ENCODE assay signal across 8 mouse cellular contexts in the genomic region with DNA sequence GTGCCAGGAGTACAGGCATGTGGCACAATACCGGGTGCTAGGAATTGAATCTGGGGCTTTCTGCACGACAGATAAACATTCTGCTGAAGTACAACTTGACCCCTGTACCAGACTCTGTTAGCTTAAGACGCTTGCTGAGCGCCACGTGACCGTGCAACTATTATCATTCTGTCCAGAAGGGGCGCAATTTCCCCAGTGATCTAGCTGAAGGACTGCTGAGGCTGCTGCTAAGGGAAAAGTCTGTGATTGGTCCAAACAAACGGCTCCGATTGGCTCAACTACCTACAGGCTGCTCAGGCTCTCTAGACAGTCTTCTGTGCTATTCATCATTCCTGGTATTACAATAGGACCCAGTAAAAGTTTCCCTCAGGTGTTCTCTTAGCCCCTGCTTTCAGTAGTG. TPM values are rescaled to one million over a fixed set of nuclear protein-coding genes. Genes with fewer than 3 reads are reported as not detected.
DNase-seq lines count a peak whose midpoint lies in the region; ATAC-seq and TF ChIP-seq lines count a peak whose summit lies in the region.

No protein-coding gene starts in this region.

- no peaks in the 10 kb centered on the region for H3K27me3 ChIP-seq in hindbrain, postnatal 0 days (ENCODE audit: insufficient read depth, low read length)

- peak; percentile 88 for TF ChIP-seq CTCF in gastrocnemius, adult 2 months (IDR thresholded peaks at IDR 0.05)
- TF ChIP-seq CTCF in hindbrain, postnatal 0 days (IDR thresholded peaks at IDR 0.05; ENCODE audit: low read depth) = peak; percentile 94

- H3K9ac ChIP-seq in hindbrain, postnatal 0 days (replicated peaks; ENCODE audit: low read length) = no peak overlapping the region

- H3K27ac ChIP-seq in gastrocnemius, adult 2 months = peak overlapping the region; percentile 82
- H3K27ac ChIP-seq in hindbrain, postnatal 0 days = no peak overlapping the region

- H3K4me1 ChIP-seq in hindbrain, postnatal 0 days (ENCODE audit: insufficient read depth, low read length) = no peaks in the 10 kb centered on the region

- peak; percentile 86 for ATAC-seq in hindbrain, postnatal 0 days

- no peaks in the 10 kb centered on the region for H3K9me3 ChIP-seq in hindbrain, postnatal 0 days (ENCODE audit: low read length)

- peak; percentile 97 for DNase-seq in WW6 (ENCODE audit: low read depth, low spot score)
- peak; percentile 85 to 93 for DNase-seq in cerebellum, postnatal 4 days (ENCODE audit: low spot score in 2 of 2)
- peak; percentile 90 for DNase-seq in gastrocnemius, adult 2 months
- DNase-seq in hindbrain, postnatal 0 days (ENCODE audit: low spot score) = peak; percentile 96
- DNase-seq in left cerebral cortex, adult 18-20 months (ENCODE audit: low spot score in 2 of 2) = peak; percentile 89 to 94
- DNase-seq in lung, postnatal 4 days = peak; percentile 90 to 94
- peak; percentile 91 for DNase-seq in right cerebral cortex, adult 18-20 months
- peak; percentile 54 for DNase-seq in urinary bladder, adult 2 months (ENCODE audit: low spot score)

- intact Hi-C loops in gastrocnemius, adult 2 months (cut with DNase I) = loop anchor here (2.0 kb wide), 1 partner anchor 50 kb away; no protein-coding TSS in a partner anchor

- under 1% methylated on average over 9 of the region's 9 CpGs for WGBS in hindbrain, postnatal 0 days

- peak overlapping the region; percentile 57 for H3K4me2 ChIP-seq in hindbrain, postnatal 0 days (ENCODE audit: low read depth, low read length)

- H3K4me3 ChIP-seq in gastrocnemius, adult 2 months = peak overlapping the region; percentile 56
- peak overlapping the region; percentile 9 for H3K4me3 ChIP-seq in hindbrain, postnatal 0 days (ENCODE audit: low read length)

- H3K36me3 ChIP-seq in hindbrain, postnatal 0 days (ENCODE audit: insufficient read depth, low read length) = no peaks in the 10 kb centered on the region

RNA-seq across cellular contexts. Expression of a gene that starts 4.6 kb away (rescaled TPM):
- 100 to 1,000 TPM; 136 to 159 TPM for total RNA-seq in gastrocnemius, adult 2 months (2021)
- total RNA-seq in hindbrain, postnatal 0 days (2014; rRNA removed) = 15.0 and 22.2 TPM in 2 replicates
- polyA plus RNA-seq in hindbrain, postnatal 0 days (2015; fragmentation: Nextera tagmentation; extraction: Ambion mirVana) = 23.6 and 25.3 TPM in 2 replicates
- 10 to 100 TPM; 20.5 to 21.4 TPM for total RNA-seq in left cerebral cortex, adult 18-20 months (2021)
- 44.0 and 46.6 TPM in 2 replicates for polyA plus RNA-seq in urinary bladder, adult 2 months (2012; rRNA removed)

RNA-seq across cellular contexts. Expression of a gene that starts 12.7 kb away (rescaled TPM):
- 10 to 100 TPM in 1 of 2 experiments, 1 to 10 TPM in 1; 8.6 to 10.4 TPM for total RNA-seq in gastrocnemius, adult 2 months (2021)
- 36.8 and 38.7 TPM in 2 replicates for total RNA-seq in hindbrain, postnatal 0 days (2014; rRNA removed)
- polyA plus RNA-seq in hindbrain, postnatal 0 days (2015; fragmentation: Nextera tagmentation; extraction: Ambion mirVana) = 15.2 and 16.0 TPM in 2 replicates
- 10 to 100 TPM; 11.4 to 12.3 TPM for total RNA-seq in left cerebral cortex, adult 18-20 months (2021)
- polyA plus RNA-seq in urinary bladder, adult 2 months (2012; rRNA removed) = 23.2 and 24.0 TPM in 2 replicates

RNA-seq across cellular contexts. Expression of a gene that starts 48.2 kb away (rescaled TPM):
- total RNA-seq in gastrocnemius, adult 2 months (2021) = 10 to 100 TPM; 41.4 to 41.6 TPM
- 34.6 and 72.0 TPM in 2 replicates for total RNA-seq in hindbrain, postnatal 0 days (2014; rRNA removed)
- polyA plus RNA-seq in hindbrain, postnatal 0 days (2015; fragmentation: Nextera tagmentation; extraction: Ambion mirVana) = 52.1 and 57.1 TPM in 2 replicates
- total RNA-seq in left cerebral cortex, adult 18-20 months (2021) = 10 to 100 TPM; 28.1 to 29.7 TPM
- 46.7 and 51.1 TPM in 2 replicates for polyA plus RNA-seq in urinary bladder, adult 2 months (2012; rRNA removed)
